Mouse (Mus musculus) kidney, postnatal 0 days (tissue): ENCODE measurements around the gene Zfp451. TPM values are rescaled to one million over a fixed set of nuclear protein-coding genes. Genes with fewer than 3 reads are reported as not detected.
A peak's percentile ranks its signal among the peaks of the same experiment; 100 is the strongest.

Experiments
- ATAC-seq: fragments of 200-750 bp; cut with Nextera tagmentation; replicated peaks from 2 replicates; pipeline ENCODE4 v1.8.0; 2017; ENCODE audit warnings: low read depth, moderate number of reproducible peaks, moderate TSS enrichment, moderate library complexity; ENCODE audit not compliant: low FRiP score
- DNase-seq: peaks from one replicate; pipeline ENCODE4 v3.0.0-alpha.2; 2016; ENCODE audit warnings: low spot score
- H3K27ac ChIP-seq: fragments of 300-500 bp; sonication (generic); 2 replicates; pipeline ENCODE4 v1.5.1; 2014; ENCODE audit warnings: mild to moderate bottlenecking
- H3K27me3 ChIP-seq: fragments of 300-500 bp; sonication (generic); 2 replicates; pipeline ENCODE4 v1.6.1; 2014; ENCODE audit warnings: low read length, mixed read lengths; ENCODE audit not compliant: insufficient read depth
- H3K36me3 ChIP-seq: fragments of 300-500 bp; sonication (generic); 2 replicates; pipeline ENCODE4 v1.6.1; 2014; ENCODE audit warnings: low read length, mixed read lengths; ENCODE audit not compliant: insufficient read depth
- H3K4me1 ChIP-seq: fragments of 300-500 bp; sonication (generic); replicated peaks from 2 replicates; pipeline ENCODE4 v1.6.1; 2014; ENCODE audit warnings: antibody characterized with exemption, low read length, mixed read lengths; ENCODE audit not compliant: insufficient read depth
- H3K4me2 ChIP-seq: fragments of 300-500 bp; sonication (generic); 2 replicates; pipeline ENCODE4 v1.6.1; 2014; ENCODE audit warnings: mild to moderate bottlenecking, low read length, moderate library complexity, mixed read lengths
- H3K4me3 ChIP-seq: fragments of 300-500 bp; sonication (generic); replicated peaks from 2 replicates; pipeline ENCODE4 v1.5.1; 2014; ENCODE audit warnings: low read depth, low read length
- H3K9ac ChIP-seq: fragments of 300-500 bp; sonication (generic); 2 replicates; pipeline ENCODE4 v1.6.1; 2014; ENCODE audit warnings: low read depth, low read length
- H3K9me3 ChIP-seq: fragments of 300-500 bp; sonication (generic); replicated peaks from 2 replicates; pipeline ENCODE4 v1.6.1; 2016; ENCODE audit warnings: low read length, inconsistent platforms, mixed read lengths
- CTCF ChIP-seq: IDR thresholded peaks from 2 replicates; pipeline ENCODE4 v1.5.1; 2016; ENCODE audit warnings: antibody characterized with exemption, low read depth, mild to moderate bottlenecking, moderate library complexity
- WGBS: fragments of 180-500 bp; shearing (Covaris S2); extraction: QIAGEN DNeasy Blood & Tissue Kit; methylation state at CpG from one replicate; pipeline ENCODE4 v1.1.7; 2014; 5-methylcytosine and 5-hydroxymethylcytosine counted together
- polyA plus RNA-seq: library from polyadenylated mRNA; unstranded; fragments of >200 nt; fragmentation: Nextera tagmentation; extraction: Ambion mirVana; gene quantifications from 2 replicates; pipeline ENCODE4 v1.2.1, GENCODE M21; 2015

Zfp451 gene
- polyA plus RNA-seq, 1 experiment from 2014 or later, result 15.5 TPM

DNA sequence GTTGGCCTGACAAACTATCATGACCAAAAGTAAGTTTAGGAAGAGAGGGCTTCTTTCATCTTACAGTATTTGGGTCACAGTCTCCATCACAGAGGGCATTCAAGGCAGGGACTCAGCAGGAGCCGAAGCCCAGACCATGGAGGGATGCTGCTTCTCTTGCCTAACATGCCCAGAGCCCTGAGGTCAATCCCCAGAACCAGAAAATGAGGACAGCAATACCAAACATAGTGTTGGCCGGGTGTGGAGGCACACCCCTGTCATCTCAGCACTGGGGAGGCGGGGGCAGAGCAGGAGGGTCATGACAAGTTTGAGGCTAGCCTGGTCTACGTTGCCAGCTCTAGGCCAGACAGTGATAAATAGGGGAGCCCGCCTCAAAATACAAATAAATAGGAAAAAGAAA lies 89.3 kb downstream of the Zfp451 start:
- TF ChIP-seq CTCF, result no peak
- no peaks in the 10 kb centered on the region for H3K9me3 ChIP-seq
- no peak overlapping the region for H3K27ac ChIP-seq
- DNase-seq (no peak), ATAC-seq (no peak)
- H3K27me3 ChIP-seq, result no peaks in the 10 kb centered on the region
- WGBS, result 83% methylated on average over 5 of the region's 5 CpGs
- no peak overlapping the region for H3K4me2 ChIP-seq
- H3K4me3 ChIP-seq, result no peak overlapping the region
- peaks cover 31% of the 10 kb centered on the region for H3K36me3 ChIP-seq
- no peak overlapping the region for H3K9ac ChIP-seq
- 0 out of 2 replicates have a peak, but pooled peaks cover 3% of the 10 kb centered on the region for H3K4me1 ChIP-seq

DNA sequence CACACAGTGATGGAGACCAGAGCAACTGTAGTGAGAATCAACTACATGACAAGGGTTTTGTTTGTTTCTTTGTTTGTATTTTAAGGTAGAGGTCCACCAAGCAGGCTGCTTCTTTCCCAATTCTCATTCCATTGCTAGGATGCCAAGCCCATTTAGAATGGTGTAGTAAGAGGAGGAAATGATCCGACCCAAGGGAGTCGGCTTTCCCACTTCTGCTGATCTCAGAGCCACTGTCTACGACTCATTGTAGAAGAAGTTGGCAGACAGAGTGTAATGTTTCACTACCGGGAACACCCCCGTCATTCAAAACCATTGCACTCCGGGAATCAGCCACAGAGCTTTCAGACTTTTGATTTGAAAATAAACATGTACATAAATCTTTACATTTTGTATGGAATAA lies 89.9 kb downstream of the Zfp451 start:
- no peak for DNase-seq
- Histone ChIP-seq H3K9ac (no peak overlapping the region), H3K9me3 (no peaks in the 10 kb centered on the region), H3K4me2 (no peak overlapping the region), H3K36me3 (peaks cover 31% of the 10 kb centered on the region), H3K4me3 (no peak overlapping the region), H3K27me3 (no peaks in the 10 kb centered on the region), H3K4me1 (0 out of 2 replicates have a peak, but pooled peaks cover 3% of the 10 kb centered on the region), H3K27ac (no peak overlapping the region)
- no peak for ATAC-seq
- WGBS, result 41% methylated on average over 6 of the region's 6 CpGs
- TF ChIP-seq CTCF, result no peak

DNA sequence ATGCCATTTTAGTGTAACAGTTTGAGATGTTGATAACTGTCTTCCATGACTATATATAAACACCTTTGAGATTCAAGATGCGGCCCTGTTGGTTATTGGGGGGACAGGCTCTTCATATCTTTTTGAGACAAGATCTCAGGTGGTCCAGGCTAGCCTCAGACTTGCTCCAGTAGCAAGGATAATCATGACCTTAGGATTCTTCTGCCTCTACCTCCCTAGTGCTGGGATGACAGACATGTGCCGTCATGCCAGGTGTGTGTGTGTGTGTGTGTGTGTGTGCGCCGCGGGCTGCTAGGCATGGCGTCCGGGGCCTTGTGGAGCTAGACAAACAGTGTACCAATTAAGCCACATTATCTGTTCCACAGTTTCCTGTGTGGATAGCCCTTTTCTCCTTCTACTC lies 93.4 kb downstream of the Zfp451 start:
- WGBS, result 80% methylated on average over 7 of the region's 7 CpGs
- 0 out of 2 replicates have a peak overlapping the region, but pooled peaks have one; percentile 90 for H3K4me3 ChIP-seq
- no peak overlapping the region for H3K27ac ChIP-seq
- ATAC-seq, result no peak
- H3K9me3 ChIP-seq, result no peaks in the 10 kb centered on the region
- no peak for TF ChIP-seq CTCF
- no peaks in the 10 kb centered on the region for H3K27me3 ChIP-seq
- H3K36me3 ChIP-seq, result peaks cover 20% of the 10 kb centered on the region
- peak overlapping the region; percentile 91; the same call in 1 of the 2 replicates for H3K4me2 ChIP-seq
- H3K4me1 ChIP-seq, result 0 out of 2 replicates have a peak, but pooled peaks cover 3% of the 10 kb centered on the region
- DNase-seq, result no peak
- no peak overlapping the region for H3K9ac ChIP-seq

DNA sequence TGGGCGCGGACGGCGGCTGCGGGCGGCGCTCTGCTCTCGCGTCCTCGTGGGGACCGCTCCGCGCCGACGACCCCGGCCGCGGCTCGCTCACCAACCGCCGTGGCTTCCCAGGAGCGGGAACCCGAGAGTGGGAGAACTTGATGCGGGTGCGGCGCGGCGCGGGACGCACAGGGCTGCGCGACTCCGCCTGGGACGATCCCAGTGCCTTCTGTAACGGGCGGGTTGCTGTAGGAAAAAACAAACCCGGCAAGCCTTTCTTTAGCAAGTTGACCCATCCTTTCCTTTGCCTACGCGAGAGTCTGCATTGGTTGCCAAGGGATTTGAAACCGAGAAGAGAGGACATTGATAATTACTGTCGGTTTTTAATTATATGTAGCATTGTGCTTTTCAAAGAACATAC lies 94.2 kb downstream of the Zfp451 start:
- Histone ChIP-seq H3K27me3 (no peaks in the 10 kb centered on the region), H3K4me2 (peak overlapping the region; percentile 91), H3K36me3 (peaks cover 14% of the 10 kb centered on the region), H3K4me1 (0 out of 2 replicates have a peak, but pooled peaks cover 3% of the 10 kb centered on the region), H3K9me3 (no peaks in the 10 kb centered on the region), H3K9ac (peak overlapping the region; percentile 85), H3K27ac (peak overlapping the region; percentile 85), H3K4me3 (peak overlapping the region; percentile 90)
- no peak for TF ChIP-seq CTCF
- DNase-seq, result peak; percentile 40
- under 1% methylated on average over 40 of the region's 41 CpGs for WGBS
- no peak; the same call in 1 of the 2 replicates for ATAC-seq

DNA sequence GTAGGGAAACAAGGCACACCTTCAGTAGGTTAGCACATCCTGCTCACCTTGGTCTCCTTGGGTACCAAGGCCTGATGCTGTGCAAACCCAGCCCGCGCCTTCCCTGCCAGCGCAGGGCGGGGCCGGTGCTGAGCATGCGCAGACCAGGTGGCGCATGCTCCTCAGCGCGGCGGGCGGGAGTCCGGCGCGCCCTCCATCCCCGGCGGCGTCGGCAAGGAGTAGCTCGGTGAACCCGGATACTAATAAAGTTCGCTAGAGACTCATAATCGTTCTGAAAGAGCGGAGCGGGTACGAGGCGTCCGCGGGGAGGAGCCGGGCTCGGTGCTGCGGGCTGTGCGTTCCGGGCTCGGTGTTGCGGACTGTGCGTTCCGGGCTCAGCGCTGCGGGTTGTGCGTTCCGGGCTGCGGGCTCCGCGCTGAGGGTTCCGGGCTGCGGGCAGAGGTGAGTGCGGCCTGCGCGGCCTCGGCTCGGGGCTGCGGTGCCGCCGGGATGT lies 94.6 kb downstream of the Zfp451 start, which contains the start of gene Rab23:
Rab23 (plus strand) TSS at position 155 of the 493 bp plus-strand sequence.
- H3K4me1 ChIP-seq, result 0 out of 2 replicates have a peak, but pooled peaks cover 3% of the 10 kb centered on the region
- peak within 1 kb of the TSS; percentile 85 for H3K9ac ChIP-seq
- H3K4me3 ChIP-seq, result peak within 1 kb of the TSS; percentile 90
- H3K9me3 ChIP-seq, result no peaks in the 10 kb centered on the region
- TF ChIP-seq CTCF, result no peak
- ATAC-seq, result peak; percentile 93
- H3K27ac ChIP-seq, result peak within 1 kb of the TSS; percentile 85
- peak within 1 kb of the TSS; percentile 91 for H3K4me2 ChIP-seq
- WGBS, result under 1% methylated on average over 54 of the region's 54 CpGs
- H3K27me3 ChIP-seq, result no peaks in the 10 kb centered on the region
- DNase-seq, result peak; percentile 88
- H3K36me3 ChIP-seq, result peaks cover 11% of the 10 kb centered on the region; the same call in 1 of the 2 replicates

DNA sequence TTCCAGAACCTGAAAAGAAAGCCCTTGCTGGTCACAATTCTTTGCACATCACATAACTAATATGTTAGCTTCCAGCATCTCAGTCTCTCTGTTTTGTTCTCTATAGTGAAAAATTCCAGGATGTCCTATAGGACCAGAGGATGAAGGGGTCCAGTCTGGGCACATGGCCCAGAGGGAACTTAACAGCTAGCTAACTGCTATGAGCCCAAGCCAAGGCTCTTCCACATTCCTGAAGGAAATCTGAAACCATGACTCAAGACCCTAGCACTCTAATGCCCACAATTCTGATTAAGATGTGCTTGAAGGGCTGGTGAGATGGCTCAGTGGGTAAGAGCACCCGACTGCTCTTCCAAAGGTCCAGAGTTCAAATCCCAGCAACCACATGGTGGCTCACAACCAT lies 96.8 kb downstream of the Zfp451 start:
- Histone ChIP-seq H3K4me1 (0 out of 2 replicates have a peak, but pooled peaks cover 3% of the 10 kb centered on the region), H3K36me3 (no peaks in the 10 kb centered on the region), H3K4me2 (no peak overlapping the region), H3K9me3 (no peaks in the 10 kb centered on the region), H3K9ac (no peak overlapping the region), H3K27ac (no peak overlapping the region), H3K4me3 (no peak overlapping the region), H3K27me3 (no peaks in the 10 kb centered on the region)
- ATAC-seq, result no peak
- TF ChIP-seq CTCF, result no peak
- DNase-seq, result no peak
- WGBS, result 62% methylated on average over 1 of the region's 1 CpGs
